Mouse (Mus musculus): ENCODE measurements around the gene Avpr1b. TPM values are rescaled to one million over a fixed set of nuclear protein-coding genes. Genes with fewer than 3 reads are reported as not detected.
"Not testable (repeated sequence)": the region's sequence is repeated elsewhere in the genome, so short reads cannot be mapped to it uniquely, and the experiment has no call there.

The Avpr1b gene
- total RNA-seq, 2 experiments from 2014 or later: not detected

DNA sequence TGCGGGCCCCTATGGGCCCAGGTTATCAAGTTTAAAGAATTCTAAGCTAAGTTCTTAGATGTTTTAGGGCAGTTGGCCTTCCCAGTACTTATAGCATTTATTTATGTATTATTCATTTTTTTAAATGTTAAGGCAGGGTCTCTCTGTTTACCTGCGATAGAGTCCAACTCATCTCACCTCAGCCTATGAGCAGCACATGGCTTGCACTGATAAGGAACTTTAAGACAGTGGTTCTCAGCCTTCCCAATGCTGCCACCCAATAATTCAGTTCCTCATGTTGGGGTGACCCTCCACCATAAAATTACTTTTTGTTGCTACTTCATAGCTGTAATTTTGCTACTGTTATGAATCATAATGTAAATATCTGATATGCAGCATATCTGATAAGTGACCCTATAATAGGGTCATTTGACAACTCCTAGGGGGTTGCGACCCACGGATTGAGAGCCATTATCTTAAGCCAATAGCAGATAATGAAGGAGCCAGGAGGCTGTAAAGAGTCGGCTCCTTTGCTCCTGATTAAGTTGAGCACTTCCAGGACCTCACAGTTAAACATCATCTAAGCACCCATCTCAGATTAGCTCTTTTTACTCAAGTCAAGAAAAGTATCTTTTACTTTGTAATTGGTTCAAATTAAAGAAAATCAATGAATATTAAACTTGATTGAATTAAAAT is 17.6 kb downstream of the Avpr1b start:
- intact Hi-C loops (cut with DNase I): loop anchor here (10.0 kb wide), 1 partner anchor 148 kb away; no protein-coding TSS in a partner anchor

DNA sequence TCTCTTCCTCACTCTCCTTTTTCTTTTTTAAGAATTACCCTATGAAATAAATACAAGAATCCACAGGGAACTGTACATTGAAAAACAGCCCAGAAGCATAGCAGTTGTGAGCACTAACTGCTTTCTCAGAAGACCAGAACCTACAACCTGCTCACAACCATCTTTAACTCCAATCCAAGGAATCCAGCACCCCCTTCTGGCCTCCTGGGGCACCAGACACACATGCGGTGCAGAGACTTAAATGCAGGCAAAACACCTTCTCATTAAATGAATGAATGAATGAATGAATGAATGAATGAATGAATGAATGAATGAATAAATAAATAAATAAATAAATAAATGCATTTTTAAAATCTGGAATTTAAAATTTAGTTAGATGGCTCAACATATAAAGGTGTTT is 19.5 kb downstream of the Avpr1b start:
- DNase-seq: no peak
- intact Hi-C loops (cut with DNase I): loop anchor here (10.0 kb wide), 1 partner anchor 146 kb away; no protein-coding TSS in a partner anchor

More for the DNA sequence above, 17.6 kb downstream of the Avpr1b start:
- no peak for DNase-seq

- no peak for DNase-seq
- intact Hi-C loops (cut with DNase I): loop anchor here (10.0 kb wide), 1 partner anchor 145 kb away; no protein-coding TSS in a partner anchor
Measured at GRCm38 (mm10) chr1:131619348-131619747, 20.3 kb downstream of the Avpr1b start.

- DNase-seq: no peak
- intact Hi-C loops (cut with DNase I): no loop called here
Measured at GRCm38 (mm10) chr1:131623644-131624043, 24.6 kb downstream of the Avpr1b start.

- intact Hi-C loops (cut with DNase I): no loop called here
- DNase-seq: no peak
Measured at GRCm38 (mm10) chr1:131624175-131624835, 25.3 kb downstream of the Avpr1b start.

GRCm38 (mm10) chr1:131626200-131626599 is 27.2 kb downstream of the Avpr1b start:
- no peak for DNase-seq
- intact Hi-C loops (cut with DNase I): no loop called here

DNA sequence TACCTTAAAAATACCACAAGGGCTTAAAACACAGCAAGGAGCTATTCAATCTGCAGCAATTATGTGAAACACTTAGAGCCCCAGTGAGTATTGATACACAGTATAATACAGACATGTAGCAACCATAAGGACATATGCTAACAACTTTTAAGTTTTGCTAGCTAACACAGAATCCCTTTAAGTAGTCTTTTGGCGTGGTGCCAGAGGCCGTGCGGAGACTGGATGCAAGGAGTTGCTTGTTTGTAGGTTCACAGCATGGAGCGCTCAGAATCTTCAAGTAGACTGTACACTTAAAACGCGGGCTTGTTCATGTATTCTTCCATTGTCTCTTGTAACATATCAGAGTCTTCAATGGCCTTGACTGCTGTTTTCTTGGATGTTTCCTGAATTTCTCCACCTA is 33.2 kb downstream of the Avpr1b start:
- DNase-seq; intact Hi-C loops (cut with DNase I): not testable (repeated sequence)

GRCm38 (mm10) chr1:131634495-131634894 is 35.5 kb downstream of the Avpr1b start:
- DNase-seq: no peak
- intact Hi-C loops (cut with DNase I): no loop called here

GRCm38 (mm10) chr1:131637791-131638540 is 38.9 kb downstream of the Avpr1b start, which contains the start of gene Ctse:
Ctse (plus strand) TSS chr1:131638306.
- intact Hi-C loops (cut with DNase I): no loop called here
- peak in 1 of 2 experiments; percentile 7 for DNase-seq

- no peak for DNase-seq
- intact Hi-C loops (cut with DNase I): no loop called here
Measured at GRCm38 (mm10) chr1:131638541-131639421, 39.7 kb downstream of the Avpr1b start.

DNA sequence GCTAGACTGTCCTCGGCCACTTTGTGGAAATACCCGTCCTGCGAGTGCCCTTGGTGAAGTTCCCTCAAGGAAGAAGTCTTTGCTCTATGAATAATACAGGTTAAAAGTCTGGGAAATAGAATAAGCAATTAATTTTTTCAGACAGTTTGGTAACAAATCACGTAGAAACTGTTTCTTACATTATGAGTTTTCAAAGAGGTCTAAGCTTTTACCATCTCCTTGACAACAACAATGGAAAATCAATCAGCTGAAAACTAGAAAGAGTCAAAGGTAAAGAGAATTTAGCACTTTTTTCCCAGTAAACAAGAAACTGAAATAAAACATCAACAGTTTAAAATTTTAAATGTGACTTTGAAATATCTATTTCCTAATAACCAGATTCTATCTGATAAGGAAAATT is 41.0 kb downstream of the Avpr1b start:
- DNase-seq: no peak
- intact Hi-C loops (cut with DNase I): no loop called here

DNA sequence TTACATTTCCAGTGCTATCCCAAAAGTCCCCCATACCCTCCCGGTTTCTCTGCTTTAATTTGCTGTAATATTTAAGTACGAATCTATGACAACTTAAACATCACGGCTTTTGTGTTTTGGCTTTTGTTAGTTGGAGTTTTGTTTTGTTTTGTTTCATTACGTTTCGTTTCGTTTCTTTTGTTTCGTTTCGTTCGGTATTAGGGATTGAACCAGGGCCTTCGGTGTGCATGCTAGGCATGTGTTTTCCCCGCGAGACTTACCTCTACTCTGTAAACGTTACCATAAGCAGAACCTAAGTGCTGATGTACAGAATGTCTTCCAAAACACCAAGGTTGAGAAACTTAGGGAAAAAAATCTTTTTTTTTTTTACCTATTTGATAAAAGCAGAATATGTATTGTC is 42.5 kb downstream of the Avpr1b start:
- intact Hi-C loops (cut with DNase I): no loop called here
- no peak for DNase-seq

DNA sequence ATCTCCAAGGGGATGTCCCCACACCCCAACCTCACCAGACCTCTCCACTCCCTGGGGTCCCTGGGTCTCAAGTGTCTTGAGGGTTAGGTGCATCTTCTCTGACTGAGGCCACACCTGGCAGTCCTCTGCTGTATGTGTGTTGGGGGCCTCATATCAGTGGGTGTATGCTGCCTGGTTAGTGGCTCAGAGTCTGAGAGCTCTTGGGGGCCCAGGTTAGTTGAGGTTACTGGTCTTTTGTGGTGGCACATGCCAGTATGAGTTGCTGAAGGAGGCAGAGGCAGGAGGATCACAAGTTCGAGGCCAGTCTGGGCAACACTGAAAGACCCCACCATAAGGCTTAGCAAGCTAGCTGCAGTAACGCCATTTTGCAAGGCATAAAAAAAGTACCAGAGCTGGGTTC is 43.2 kb downstream of the Avpr1b start:
- intact Hi-C loops (cut with DNase I): no loop called here
- DNase-seq: no peak

DNA sequence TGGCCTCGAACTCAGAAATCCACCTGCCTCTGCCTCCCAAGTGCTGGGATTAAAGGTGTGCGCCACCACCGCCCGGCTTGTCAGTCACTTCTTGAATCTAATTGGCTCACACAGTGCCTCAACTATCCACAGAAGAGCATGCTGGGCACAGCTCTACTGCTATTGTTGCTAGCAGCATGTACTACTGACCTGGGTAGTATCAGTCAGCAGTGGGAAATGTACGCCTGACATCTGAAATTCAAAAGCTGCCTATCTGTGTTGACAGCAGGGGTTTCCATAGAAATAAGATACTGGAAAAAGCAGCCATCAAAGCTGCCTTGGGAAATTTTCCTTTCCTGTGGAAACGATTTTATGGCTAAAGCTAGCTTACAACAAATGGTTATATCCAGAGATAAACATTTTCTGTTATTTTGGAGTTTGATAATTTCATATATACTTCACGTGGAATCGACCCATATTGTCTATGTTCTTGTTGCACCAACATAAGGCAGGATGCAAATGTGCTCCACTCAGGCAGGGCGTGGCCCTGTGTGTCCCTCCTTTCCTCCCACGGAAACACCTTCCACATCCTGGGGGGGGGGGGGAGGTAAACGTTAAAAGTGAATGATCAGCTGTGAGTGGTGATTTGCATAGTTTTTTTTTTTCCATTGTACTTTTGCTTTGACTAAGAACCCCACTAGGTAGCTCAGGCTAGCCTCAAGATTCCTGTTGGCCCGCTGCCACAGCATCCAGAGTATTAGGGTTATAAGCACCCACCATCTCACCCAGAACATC is 53.8 kb downstream of the Avpr1b start:
- intact Hi-C loops (cut with DNase I): no loop called here
- DNase-seq: no peak

DNA sequence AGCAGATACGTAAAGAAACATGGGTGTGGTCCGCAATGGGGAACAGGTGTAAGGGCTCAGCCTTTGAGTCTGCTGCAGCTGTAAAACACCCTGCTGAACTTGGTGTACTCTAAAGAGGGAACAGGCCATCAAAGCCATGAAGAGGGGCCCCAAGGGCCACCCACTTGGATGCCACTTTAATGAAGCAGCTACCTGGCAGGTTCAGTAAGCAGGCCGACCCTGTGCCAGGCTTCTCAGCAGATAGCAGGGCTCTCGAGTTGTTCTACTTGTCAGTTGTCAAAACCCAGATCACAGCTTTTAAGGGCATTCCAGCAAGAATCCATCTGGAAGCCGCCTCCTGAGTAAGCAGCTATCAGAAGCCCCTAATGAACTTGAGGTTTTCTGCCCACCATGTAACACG is 56.6 kb downstream of the Avpr1b start:
- intact Hi-C loops (cut with DNase I): loop anchor here (5.0 kb wide), 1 partner anchor 108 kb away; no protein-coding TSS in a partner anchor

GRCm38 (mm10) chr1:131657945-131658354 is 58.9 kb downstream of the Avpr1b start:
- intact Hi-C loops (cut with DNase I): loop anchor here (1.0 to 5.0 kb wide), 2 partner anchors 45 to 111 kb away; no protein-coding TSS in a partner anchor
- DNase-seq: peak; percentile 91 to 95

More for the DNA sequence above, 56.6 kb downstream of the Avpr1b start:
- no peak for DNase-seq

DNA sequence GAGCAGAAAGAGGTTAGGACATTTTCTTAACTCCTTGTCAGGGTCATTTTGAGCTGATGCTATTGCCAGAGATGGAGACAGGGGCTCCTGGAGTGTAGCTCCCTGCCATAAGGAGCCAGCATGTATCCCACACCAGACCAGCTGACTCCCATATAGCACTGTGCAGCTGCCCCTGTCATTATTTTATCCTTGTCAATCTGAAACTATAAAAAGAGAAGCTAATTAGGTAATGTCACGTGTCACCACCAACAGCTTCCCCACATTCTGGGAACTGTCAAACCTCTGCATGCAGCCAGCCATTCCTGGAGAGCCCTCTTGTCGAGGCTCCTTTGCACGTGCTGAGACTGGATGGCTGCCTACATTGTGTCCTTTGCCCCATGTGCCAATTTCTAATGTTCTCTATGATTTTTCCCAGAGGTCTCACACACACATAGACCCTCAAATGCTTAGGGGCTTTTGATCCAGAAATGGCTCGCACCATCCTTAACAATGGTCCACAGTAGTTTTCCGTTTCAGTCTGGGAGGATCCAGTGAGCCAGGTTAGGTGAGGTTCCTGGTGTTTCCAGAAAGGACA is 60.6 kb downstream of the Avpr1b start:
- intact Hi-C loops (cut with DNase I): loop anchor here (5.0 kb wide), 2 partner anchors 112 to 377 kb away; no protein-coding TSS in a partner anchor
- DNase-seq: no peak

GRCm38 (mm10) chr1:131660266-131660665 is 61.2 kb downstream of the Avpr1b start:
- intact Hi-C loops (cut with DNase I): loop anchor here (5.0 kb wide), 1 partner anchor 378 kb away; no protein-coding TSS in a partner anchor

More at GRCm38 (mm10) chr1:131660266-131660665, 61.2 kb downstream of the Avpr1b start:
- DNase-seq: no peak

Measured in heart, postnatal 10 days (tissue).